Mouse (Mus musculus): ENCODE measurements around the gene Igf1r.
A peak's percentile ranks its signal among the peaks of the same experiment; 100 is the strongest.

Gene Igf1r

GRCm38 (mm10) chr7:68183421-68183820 is 230.8 kb downstream of the Igf1r start:
- peak in 1 of 2 experiments; percentile 3 for DNase-seq

GRCm38 (mm10) chr7:68189211-68189610 is 236.6 kb downstream of the Igf1r start:
- DNase-seq, result no peak

- DNase-seq, result peak; percentile 60 to 68
Measured at GRCm38 (mm10) chr7:68189691-68190456, 237.2 kb downstream of the Igf1r start.

DNA sequence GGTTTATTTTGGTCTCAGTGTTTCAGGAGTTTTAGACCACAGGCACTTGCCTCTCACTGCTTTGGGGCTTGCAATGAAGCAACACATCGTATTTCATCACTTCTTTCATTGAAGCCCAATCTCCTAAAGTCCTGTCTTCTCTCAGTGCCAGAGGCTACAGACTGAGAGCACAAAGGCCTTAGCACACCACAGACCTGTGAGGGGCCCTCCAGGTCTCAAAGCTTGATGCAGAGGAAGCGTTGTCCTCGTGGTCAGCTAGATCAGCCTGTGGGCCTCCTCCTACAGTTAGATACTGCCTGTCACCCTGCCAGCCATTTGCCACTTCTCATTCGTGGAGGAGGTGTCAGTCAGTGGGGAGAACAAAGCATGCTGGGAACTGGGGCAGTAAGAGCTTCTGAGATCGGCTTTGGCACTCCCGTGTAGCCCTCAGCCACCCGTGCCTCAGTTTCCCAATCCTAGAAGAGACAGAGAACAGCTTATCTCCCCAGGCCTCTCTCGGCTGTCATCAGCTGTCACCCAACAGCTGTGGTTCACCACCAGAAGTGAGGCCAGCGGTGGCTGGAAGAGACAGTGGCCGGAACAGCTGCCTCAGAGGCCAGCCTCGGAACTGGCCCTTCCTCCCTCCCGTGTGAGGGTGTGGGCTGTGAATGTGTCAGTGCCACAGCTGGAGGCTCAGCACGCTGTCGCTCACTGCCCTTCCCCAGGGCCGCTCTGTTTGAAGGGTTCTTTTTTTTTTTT is 241.5 kb downstream of the Igf1r start:
- no peak for DNase-seq

DNA sequence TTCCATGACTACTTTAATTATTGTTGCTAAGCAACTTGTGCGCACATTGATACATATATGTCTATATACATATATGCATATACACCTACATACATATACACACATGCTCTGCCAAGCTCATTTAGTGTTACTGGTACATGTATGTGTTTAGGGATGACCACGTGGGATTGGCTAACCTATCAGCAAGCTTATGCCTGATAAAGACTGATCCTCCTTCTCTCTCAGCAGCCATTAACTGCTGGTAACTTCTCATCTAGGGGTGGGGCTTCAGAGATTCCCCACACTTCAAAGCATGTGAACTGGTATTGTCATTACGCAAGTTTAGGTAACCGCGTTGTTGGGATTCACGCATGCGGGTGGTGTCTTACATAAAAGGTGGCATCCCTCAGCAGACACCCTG is 247.0 kb downstream of the Igf1r start:
- no peak for DNase-seq

DNA sequence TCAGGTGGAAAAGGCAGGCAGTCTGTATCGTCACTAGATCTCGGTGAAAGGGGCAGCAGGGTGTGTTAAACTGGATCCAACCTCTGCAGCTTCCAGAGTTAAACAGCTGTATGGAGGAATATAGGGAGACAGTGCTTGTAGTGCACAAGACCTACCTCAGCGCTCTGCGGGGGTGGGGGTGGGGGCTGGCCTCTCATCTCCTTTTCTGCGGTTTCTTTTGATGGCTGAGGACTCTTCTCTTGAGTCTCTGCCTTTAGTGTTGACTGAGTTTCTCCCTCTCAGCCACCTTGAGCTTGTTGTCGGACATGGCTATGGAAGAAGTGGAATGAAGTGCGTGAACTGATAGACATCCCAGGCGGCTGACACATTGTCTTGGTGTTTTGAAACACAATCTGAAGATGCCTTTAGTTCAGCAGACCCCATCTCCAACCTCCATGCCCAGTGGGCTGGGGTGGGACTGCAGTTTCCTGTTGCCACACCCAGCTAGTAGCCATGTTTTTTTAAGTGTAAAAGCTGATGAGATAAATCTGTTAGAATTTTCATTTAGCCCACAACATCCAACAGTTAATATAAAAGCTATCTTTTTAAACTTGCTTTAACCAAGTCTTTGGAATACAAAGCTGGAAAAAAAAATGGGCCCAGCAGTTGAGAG is 253.3 kb downstream of the Igf1r start:
- DNase-seq, result no peak

DNA sequence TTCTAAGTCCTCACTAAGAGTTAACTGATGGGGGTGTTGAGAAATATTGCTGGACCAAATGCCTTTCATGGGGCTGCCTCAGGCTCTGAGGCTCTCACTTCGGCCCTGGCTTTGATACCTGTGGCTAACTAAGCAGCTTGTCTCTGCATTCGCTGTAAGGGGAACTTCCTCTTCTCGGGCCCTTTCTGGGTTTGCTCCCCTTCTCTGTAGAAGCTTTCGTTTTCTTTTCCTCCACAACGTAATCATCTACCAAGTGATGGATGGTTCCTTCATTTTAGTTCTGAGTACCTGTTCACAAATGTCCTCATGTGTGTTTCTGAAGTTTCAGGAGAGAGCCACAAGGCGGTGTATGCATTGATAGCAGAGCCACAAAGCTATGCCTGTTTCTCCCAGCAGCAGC is 256.4 kb downstream of the Igf1r start:
- DNase-seq, result no peak

GRCm38 (mm10) chr7:68210417-68210816 is 257.8 kb downstream of the Igf1r start:
- DNase-seq, result no peak

- no peak for DNase-seq
Measured at GRCm38 (mm10) chr7:68211883-68212282, 259.3 kb downstream of the Igf1r start.

DNA sequence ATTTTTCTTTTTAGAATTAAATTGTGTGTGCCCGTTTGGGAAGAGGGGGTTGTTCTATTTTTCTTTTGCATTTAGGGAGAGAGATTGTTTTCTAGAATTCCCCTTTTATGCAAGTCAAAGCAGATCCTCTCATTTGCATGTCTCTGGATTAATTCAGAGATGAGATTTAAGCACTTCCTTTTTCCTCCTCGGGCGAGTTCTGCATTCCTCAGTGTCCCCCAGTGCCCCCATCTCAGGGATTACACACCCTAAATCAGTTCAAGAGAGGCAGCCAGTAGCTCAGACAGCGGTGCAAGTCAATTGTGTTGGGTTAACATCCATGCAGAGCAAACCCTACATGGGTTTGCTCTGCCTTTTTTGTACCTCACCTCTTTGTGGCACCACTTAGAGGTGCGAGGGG is 261.2 kb downstream of the Igf1r start:
- DNase-seq, result no peak

DNA sequence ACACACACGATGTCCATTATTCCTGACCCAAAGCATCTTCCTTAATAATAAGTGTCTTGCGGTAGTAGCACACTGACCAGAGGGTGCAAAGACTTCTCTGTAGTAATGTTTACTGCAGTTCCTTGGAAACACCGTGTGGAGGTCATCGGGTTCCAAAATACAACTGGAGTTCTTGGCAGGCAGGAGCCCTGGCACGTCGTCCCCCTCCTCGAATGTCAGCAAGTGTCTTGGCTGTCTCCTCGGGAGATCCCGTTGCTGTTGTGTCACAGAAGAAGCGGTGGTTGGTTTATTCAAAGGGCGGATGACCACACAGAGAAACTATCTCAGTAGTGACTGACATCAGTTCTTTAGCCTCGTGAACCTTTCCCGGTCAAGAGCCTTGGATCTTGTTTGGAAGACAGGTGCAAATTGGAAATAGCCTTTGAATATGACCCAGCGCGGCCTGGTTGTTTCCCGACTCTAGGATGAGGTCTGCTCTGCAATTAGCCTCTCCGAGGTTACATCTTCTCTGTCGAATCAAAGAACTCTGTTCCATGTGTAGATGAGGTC is 263.0 kb downstream of the Igf1r start:
- DNase-seq, result no peak

DNA sequence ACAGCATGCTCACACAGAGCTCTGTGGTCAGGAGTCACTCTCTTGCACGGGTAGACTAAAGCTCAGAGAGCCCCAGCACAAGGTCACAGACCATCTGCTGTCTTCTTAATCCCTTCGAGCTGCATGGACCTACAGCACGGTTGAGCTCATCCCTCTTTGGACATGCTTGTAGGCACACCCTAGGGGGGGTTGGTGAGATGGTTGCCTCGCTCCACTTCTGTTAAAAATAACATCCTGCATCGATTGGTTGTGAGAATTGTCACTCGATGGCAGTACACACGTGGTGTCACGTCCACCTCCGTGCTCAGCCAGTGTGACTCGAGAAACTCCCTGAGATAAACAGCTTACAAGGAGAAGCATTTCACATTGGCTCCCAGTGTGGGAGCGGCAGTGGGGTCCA is 266.3 kb downstream of the Igf1r start:
- no peak for DNase-seq

DNA sequence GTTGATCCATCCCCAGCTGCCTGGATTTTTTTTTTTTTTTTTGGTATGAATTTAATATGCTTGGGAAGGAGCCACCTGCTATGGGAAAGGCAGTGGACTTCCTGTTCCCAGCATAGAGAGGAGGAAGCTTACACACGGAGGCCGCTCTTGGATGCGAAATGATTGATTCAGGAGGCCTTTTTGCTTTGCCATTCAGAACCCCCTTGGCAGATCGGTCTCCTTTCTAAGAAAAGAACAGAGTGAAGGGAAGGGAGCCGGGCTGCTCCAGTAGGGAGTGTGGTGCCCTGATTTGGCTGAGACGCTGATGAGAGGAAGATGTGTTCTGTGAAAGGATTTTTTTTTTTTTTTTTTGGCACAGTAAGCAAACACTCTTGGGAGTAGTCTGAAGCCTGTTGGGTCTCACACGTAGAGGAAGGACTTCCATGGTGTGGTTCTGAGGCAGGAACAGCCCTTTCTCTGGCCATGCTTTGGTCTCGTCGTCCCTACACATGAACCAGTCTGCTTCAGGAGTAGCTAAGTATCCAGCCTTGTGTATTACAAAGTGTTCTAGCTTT is 269.1 kb downstream of the Igf1r start:
- DNase-seq, result no peak

GRCm38 (mm10) chr7:68223356-68223808 is 270.8 kb downstream of the Igf1r start:
- DNase-seq, result no peak

GRCm38 (mm10) chr7:68224006-68224405 is 271.4 kb downstream of the Igf1r start:
- peak; percentile 44 to 70 for DNase-seq

- no peak for DNase-seq
Measured at GRCm38 (mm10) chr7:68225427-68226054, 272.9 kb downstream of the Igf1r start.

DNA sequence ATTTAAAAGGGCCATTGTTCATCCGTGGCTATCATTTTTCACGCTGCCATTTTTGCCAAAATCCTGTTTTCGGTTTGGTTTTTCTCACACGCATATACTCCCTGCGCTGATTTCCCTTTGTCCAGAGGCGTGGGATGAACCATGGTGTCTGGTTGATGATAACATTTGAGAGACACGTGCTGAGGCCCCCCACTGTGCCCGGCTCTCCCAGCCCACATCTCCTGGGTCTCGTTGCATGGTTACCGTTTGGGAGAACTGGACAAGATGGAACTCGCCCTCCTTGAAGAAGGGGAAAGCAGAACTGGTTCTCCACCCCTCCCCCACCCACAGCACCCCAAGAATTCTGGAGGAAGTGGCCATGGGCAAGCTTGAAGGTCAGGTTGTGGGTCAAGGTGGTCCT is 274.4 kb downstream of the Igf1r start:
- no peak for DNase-seq

- DNase-seq, result no peak
Measured at GRCm38 (mm10) chr7:68227621-68228020, 275.0 kb downstream of the Igf1r start.

- no peak for DNase-seq
Measured at GRCm38 (mm10) chr7:68228491-68228890, 275.9 kb downstream of the Igf1r start.

- DNase-seq, result no peak
Measured at GRCm38 (mm10) chr7:68230831-68231230, 278.2 kb downstream of the Igf1r start.

DNA sequence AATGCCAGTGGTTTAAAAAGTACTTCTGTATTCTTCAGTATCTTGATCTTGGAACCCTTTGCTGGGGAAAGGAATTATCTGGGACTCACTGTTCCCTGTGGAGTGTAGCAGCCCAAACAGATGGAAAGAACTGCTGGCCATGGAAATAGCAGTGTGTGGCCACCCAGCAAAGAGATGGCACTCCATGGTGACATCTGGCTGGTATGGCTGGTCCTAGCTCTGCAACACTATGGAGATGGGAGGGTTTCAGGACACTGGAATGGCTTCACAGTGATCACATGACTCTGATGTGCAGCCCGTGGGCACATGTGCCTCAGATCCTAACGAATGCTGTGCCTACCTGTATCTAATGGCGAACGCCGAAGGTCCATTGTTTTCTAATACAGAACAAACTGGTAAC is 279.9 kb downstream of the Igf1r start:
- DNase-seq, result no peak

GRCm38 (mm10) chr7:68233619-68234223 is 281.1 kb downstream of the Igf1r start:
- no peak for DNase-seq
